Mouse (Mus musculus) intestine, postnatal 0 days (tissue): ENCODE results near the gene Espl1. TPM values are rescaled to one million over a fixed set of nuclear protein-coding genes. Genes with fewer than 3 reads are reported as not detected.

Experiments used
- ATAC-seq: fragments of 200-750 bp; cut with Nextera tagmentation; 2 replicates; pipeline ENCODE4 v1.8.0; 2017; ENCODE audit warnings: mild to moderate bottlenecking, moderate TSS enrichment, moderate library complexity
- H3K27ac ChIP-seq: fragments of 300-500 bp; sonication (generic); 2 replicates; pipeline ENCODE4 v1.5.1; 2014; ENCODE audit warnings: mild to moderate bottlenecking, low read depth, low read length, moderate library complexity
- H3K27me3 ChIP-seq: fragments of 300-500 bp; sonication (generic); replicated peaks from 2 replicates; pipeline ENCODE4 v1.6.1; 2014; ENCODE audit warnings: low read length, mixed read lengths; ENCODE audit not compliant: control insufficient read depth, insufficient read depth
- H3K36me3 ChIP-seq: fragments of 300-500 bp; sonication (generic); 2 replicates; pipeline ENCODE4 v1.6.1; 2014; ENCODE audit warnings: mild to moderate bottlenecking, moderate library complexity; ENCODE audit not compliant: control insufficient read depth, insufficient read depth
- H3K4me1 ChIP-seq: fragments of 300-500 bp; sonication (generic); replicated peaks from 2 replicates; pipeline ENCODE4 v1.6.1; 2014; ENCODE audit warnings: antibody characterized with exemption, low read length, mixed read lengths; ENCODE audit not compliant: control insufficient read depth, insufficient read depth
- H3K4me2 ChIP-seq: fragments of 300-500 bp; sonication (generic); replicated peaks from 2 replicates; pipeline ENCODE4 v1.6.1; 2014; ENCODE audit warnings: low read depth, mild to moderate bottlenecking, moderate library complexity
- H3K4me3 ChIP-seq: fragments of 300-500 bp; sonication (generic); 2 replicates; pipeline ENCODE4 v1.5.1; 2014; ENCODE audit warnings: low read depth, low read length
- H3K9ac ChIP-seq: fragments of 300-500 bp; sonication (generic); 2 replicates; pipeline ENCODE4 v1.6.1; 2014; ENCODE audit warnings: mild to moderate bottlenecking, low read depth, low read length
- H3K9me3 ChIP-seq: fragments of 300-500 bp; sonication (generic); 2 replicates; pipeline ENCODE4 v1.6.1; 2016; ENCODE audit warnings: mixed run types; ENCODE audit not compliant: control insufficient read depth
- CTCF ChIP-seq: sonication (generic); IDR thresholded peaks from 2 replicates; pipeline ENCODE4 v1.5.1; 2016; ENCODE audit warnings: low read depth, mild to moderate bottlenecking, control low read depth, antibody characterized with exemption, moderate library complexity
- WGBS: fragments of 180-500 bp; shearing (Covaris S2); extraction: QIAGEN DNeasy Blood & Tissue Kit; methylation state at CpG from one replicate; pipeline ENCODE4 v1.1.7; 2014; 5-methylcytosine and 5-hydroxymethylcytosine counted together
- polyA plus RNA-seq: library from polyadenylated mRNA; unstranded; fragments of >200 nt; fragmentation: Nextera tagmentation; extraction: Ambion mirVana; gene quantifications from 2 replicates; pipeline ENCODE4 v1.2.1, GENCODE M21; 2015

Gene Espl1
- polyA plus RNA-seq, 1 experiment from 2014 or later, result 5.4 TPM

GRCm38 (mm10) chr15:102249251-102249691 lies 46.8 kb upstream of the Espl1 start:
- peaks cover 13% of the 10 kb centered on the region for H3K4me1 ChIP-seq
- no peak overlapping the region for H3K27ac ChIP-seq
- no peak for ATAC-seq
- H3K4me2 ChIP-seq, result peak overlapping the region; percentile 48
- WGBS, result 12% methylated on average over 13 of the region's 13 CpGs
- H3K36me3 ChIP-seq, result no peaks in the 10 kb centered on the region
- H3K9me3 ChIP-seq, result no peaks in the 10 kb centered on the region
- no peak overlapping the region for H3K4me3 ChIP-seq
- TF ChIP-seq CTCF, result no peak
- H3K9ac ChIP-seq, result no peak overlapping the region
- no peaks in the 10 kb centered on the region for H3K27me3 ChIP-seq

GRCm38 (mm10) chr15:102249967-102250366 lies 46.1 kb upstream of the Espl1 start:
- H3K27me3 ChIP-seq, result no peaks in the 10 kb centered on the region
- no peak for TF ChIP-seq CTCF
- no peak overlapping the region for H3K27ac ChIP-seq
- WGBS, result 43% methylated on average over 9 of the region's 9 CpGs
- no peaks in the 10 kb centered on the region for H3K36me3 ChIP-seq
- no peak overlapping the region for H3K9ac ChIP-seq
- no peaks in the 10 kb centered on the region for H3K9me3 ChIP-seq
- no peak overlapping the region for H3K4me3 ChIP-seq
- H3K4me2 ChIP-seq, result no peak overlapping the region; the same call in 1 of the 2 replicates
- no peak for ATAC-seq
- peaks cover 11% of the 10 kb centered on the region for H3K4me1 ChIP-seq

- Histone ChIP-seq H3K4me2 (no peak overlapping the region), H3K27me3 (no peaks in the 10 kb centered on the region), H3K9me3 (no peaks in the 10 kb centered on the region), H3K9ac (no peak overlapping the region), H3K4me1 (0 out of 2 replicates have a peak, but pooled peaks cover 5% of the 10 kb centered on the region), H3K4me3 (no peak overlapping the region), H3K36me3 (no peaks in the 10 kb centered on the region), H3K27ac (no peak overlapping the region)
- no peak for ATAC-seq
- 65% methylated on average over 5 of the region's 5 CpGs for WGBS
- no peak for TF ChIP-seq CTCF
Measured at GRCm38 (mm10) chr15:102250521-102250920, 45.5 kb upstream of the Espl1 start.

- Histone ChIP-seq H3K36me3 (no peaks in the 10 kb centered on the region), H3K9me3 (no peaks in the 10 kb centered on the region), H3K27me3 (peaks cover 12% of the 10 kb centered on the region; the same call in 1 of the 2 replicates), H3K4me1 (peaks cover 4% of the 10 kb centered on the region; the same call in 1 of the 2 replicates), H3K9ac (no peak overlapping the region), H3K27ac (no peak overlapping the region), H3K4me3 (no peak overlapping the region), H3K4me2 (no peak overlapping the region)
- ATAC-seq, result no peak
- TF ChIP-seq CTCF, result no peak
- 58% methylated on average over 13 of the region's 14 CpGs for WGBS
Measured at GRCm38 (mm10) chr15:102255547-102256255, 40.4 kb upstream of the Espl1 start.

GRCm38 (mm10) chr15:102256431-102257201 lies 39.5 kb upstream of the Espl1 start:
- 27% methylated on average over 22 of the region's 22 CpGs for WGBS
- Histone ChIP-seq H3K4me1 (peaks cover 4% of the 10 kb centered on the region; the same call in 1 of the 2 replicates), H3K4me3 (peak overlapping the region; percentile 62), H3K4me2 (peak overlapping the region; percentile 95), H3K9ac (peak overlapping the region; percentile 34; the same call in 1 of the 2 replicates), H3K9me3 (no peaks in the 10 kb centered on the region), H3K36me3 (no peaks in the 10 kb centered on the region), H3K27ac (no peak overlapping the region), H3K27me3 (peaks cover 12% of the 10 kb centered on the region; the same call in 1 of the 2 replicates)
- ATAC-seq, result no peak
- no peak for TF ChIP-seq CTCF
